Mouse (Mus musculus) CH12.LX (cell line): ENCODE measurements around the gene Aars. TPM values are rescaled to one million over a fixed set of nuclear protein-coding genes. Genes with fewer than 3 reads are reported as not detected.
A peak's percentile ranks its signal among the peaks of the same experiment; 100 is the strongest.

ENCODE experiments used
- DNase-seq: peaks from one replicate; pipeline ENCODE4 v3.0.0-alpha.2; 2013; ENCODE audit errors: extremely low read depth
- H3K27ac ChIP-seq: 2 replicates; pipeline ENCODE4 v1.5.1; 2012; ENCODE audit warnings: low read depth, mild to moderate bottlenecking, control low read depth, moderate library complexity; ENCODE audit not compliant: insufficient read depth
- H3K27me3 ChIP-seq: replicated peaks from 2 replicates; pipeline ENCODE3; 2012; ENCODE audit warnings: inconsistent platforms
- H3K36me3 ChIP-seq, 2 experiments: replicated peaks in 1 of 2; 2 replicates each; pipeline versions ENCODE3 to v1.6.1; 2012; ENCODE audit warnings: inconsistent platforms in 1 of 2, low read length in 1 of 2, mild to moderate bottlenecking in 1 of 2, mixed read lengths in 1 of 2, moderate library complexity in 1 of 2; ENCODE audit not compliant: control insufficient read depth in 1 of 2, insufficient read depth in 1 of 2
- H3K4me1 ChIP-seq, 2 experiments: 2 replicates each; pipeline ENCODE4 v1.6.1; 2012; ENCODE audit warnings: inconsistent platforms in 1 of 2, moderate library complexity in 1 of 2; ENCODE audit not compliant: insufficient read depth in 2 of 2, control insufficient read depth in 1 of 2
- H3K4me2 ChIP-seq: 2 replicates; pipeline ENCODE4 v1.6.1; 2012; ENCODE audit warnings: low read depth, mild to moderate bottlenecking, control low read depth; ENCODE audit not compliant: poor library complexity, insufficient read depth, severe bottlenecking
- H3K4me3 ChIP-seq, 3 experiments: fragments of 150-350 bp in 1 of 3; sonication (generic) in 1 of 3; replicated peaks in 1 of 3; 2 replicates each; pipeline versions ENCODE3 to v1.5.1; 2011 to 2012; ENCODE audit warnings: low read depth in 2 of 3, low read length in 2 of 3, mild to moderate bottlenecking in 2 of 3, moderate library complexity in 2 of 3, control low read depth in 1 of 3, improper control_type of control experiment in 1 of 3, inconsistent platforms in 1 of 3, mixed read lengths in 1 of 3; ENCODE audit not compliant: poor library complexity in 1 of 3
- H3K79me2 ChIP-seq: replicated peaks from 2 replicates; pipeline ENCODE4 v1.6.1; 2012; ENCODE audit warnings: mild to moderate bottlenecking, moderate library complexity; ENCODE audit not compliant: control insufficient read depth, poor library complexity, insufficient read depth, severe bottlenecking; ENCODE audit errors: extremely low read depth
- H3K9ac ChIP-seq: 2 replicates; pipeline ENCODE4 v1.6.1; 2012; ENCODE audit warnings: low read depth, mild to moderate bottlenecking, control low read depth, moderate library complexity; ENCODE audit not compliant: insufficient read depth
- H3K9me3 ChIP-seq: replicated peaks from 2 replicates; pipeline ENCODE3; 2012; ENCODE audit warnings: low read length, inconsistent platforms, mixed read lengths
- IRF4 ChIP-seq: IDR thresholded peaks from 2 replicates; pipeline ENCODE4 v1.6.1; 2014; ENCODE audit warnings: low read depth, mild to moderate bottlenecking, inconsistent platforms, low read length, improper control_type of control experiment
- JUN ChIP-seq: IDR thresholded peaks from 2 replicates; pipeline ENCODE4 v1.6.1; 2011; ENCODE audit warnings: low read depth, mild to moderate bottlenecking, low read length, improper control_type of control experiment, moderate library complexity; ENCODE audit not compliant: insufficient read depth
- JUND ChIP-seq: conservative IDR thresholded peaks from 2 replicates; pipeline ENCODE4 v1.6.1; 2011; ENCODE audit warnings: low read depth, low read length, improper control_type of control experiment
- MAZ ChIP-seq: IDR thresholded peaks from 2 replicates; pipeline ENCODE4 v1.6.1; 2012; ENCODE audit warnings: low read depth, mild to moderate bottlenecking, inconsistent platforms, low read length, improper control_type of control experiment, moderate library complexity
- MEF2A ChIP-seq: IDR thresholded peaks from 2 replicates; pipeline ENCODE4 v1.6.1; 2014; ENCODE audit warnings: low read depth, mild to moderate bottlenecking, inconsistent platforms, low read length, improper control_type of control experiment, borderline replicate concordance
- MYC ChIP-seq: IDR thresholded peaks from 2 replicates; pipeline ENCODE4 v1.6.1; 2011; ENCODE audit warnings: low read depth, mild to moderate bottlenecking, improper control_type of control experiment, low read length
- NELFE ChIP-seq: IDR thresholded peaks from 2 replicates; pipeline ENCODE4 v1.6.1; 2011; ENCODE audit warnings: low read depth, low read length, improper control_type of control experiment
- POLR2A ChIP-seq: IDR thresholded peaks from 2 replicates; pipeline ENCODE4 v1.6.1; 2011; ENCODE audit warnings: low read depth, mild to moderate bottlenecking, improper control_type of control experiment, low read length
- POLR2AphosphoS2 ChIP-seq: IDR thresholded peaks from 2 replicates; pipeline ENCODE4 v1.6.1; 2011; ENCODE audit warnings: low read depth, low read length, improper control_type of control experiment
- SIN3A ChIP-seq: IDR thresholded peaks from 2 replicates; pipeline ENCODE4 v1.6.1; 2012; ENCODE audit warnings: low read length, improper control_type of control experiment, inconsistent platforms
- TCF12 ChIP-seq: IDR thresholded peaks from 2 replicates; pipeline ENCODE4 v1.6.1; 2014; ENCODE audit warnings: low read depth, mild to moderate bottlenecking, inconsistent platforms, low read length, improper control_type of control experiment
- USF2 ChIP-seq: conservative IDR thresholded peaks from 2 replicates; pipeline ENCODE4 v1.6.1; 2011; ENCODE audit warnings: low read depth, low read length, improper control_type of control experiment
- dilution Hi-C: fragments of 300-500 bp; cut with MboI; formaldehyde crosslinking; loops from 2 replicates; pipeline ENCODE4 v1.14.3; 2020; ENCODE audit warnings: low sequenced_read_pairs; ENCODE audit not compliant: extremely low pct_unique_long_range_greater_than_20kb, extremely low pct_ligation_motif_present
- in situ Hi-C: fragments of 300-500 bp; cut with MboI; formaldehyde crosslinking; loops from 3 replicates; pipeline ENCODE4 v1.14.3; 2019; ENCODE audit warnings: low sequenced_read_pairs, low pct_ligation_motif_present, low pct_unique_long_range_greater_than_20kb, mixed read lengths
- polyA plus RNA-seq: library from polyadenylated mRNA; unstranded; fragments of >175 nt; gene quantifications from 2 replicates; pipeline ENCODE4 v1.2.1, GENCODE M21; 2012; ENCODE audit warnings: low read depth; ENCODE audit not compliant: insufficient read length
- total RNA-seq, 2 experiments: library from RNA; depleted of rRNA; stranded (reverse); fragments of 300-350 nt in 1 of 2; fragments of >200 nt in 1 of 2; gene quantifications; 2 replicates each; pipeline ENCODE4 v1.2.3; 2012 to 2014

Aars gene
- total and polyA plus RNA-seq, 3 experiments: 81.9 to 142 (median 130) TPM

DNA sequence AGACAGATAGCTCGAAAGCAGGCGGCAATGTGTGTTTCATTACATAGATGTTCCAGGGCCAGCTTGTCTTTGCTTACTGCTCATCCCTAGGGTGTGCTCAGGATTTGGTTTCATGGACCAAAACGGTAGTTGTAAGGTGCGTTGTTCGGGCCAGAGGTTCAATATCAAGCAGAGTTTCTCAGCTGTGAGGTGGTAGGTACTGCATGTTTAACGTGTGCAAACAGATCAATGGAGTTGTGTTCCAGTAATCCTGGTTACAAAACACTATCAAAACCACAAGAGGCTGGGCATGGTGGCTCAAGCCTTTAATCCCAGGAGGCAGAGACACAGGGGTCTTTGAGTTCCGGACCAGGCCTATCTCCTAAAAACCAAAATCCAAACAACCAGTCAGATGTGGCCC is 16.2 kb downstream of the Aars start:
- Histone ChIP-seq H3K79me2 (peaks cover 6% of the 10 kb centered on the region; the same call in 1 of the 2 replicates), H3K9ac (no peak overlapping the region), H3K27me3 (no peaks in the 10 kb centered on the region), H3K9me3 (no peaks in the 10 kb centered on the region), H3K36me3 (peaks cover 93 to 99% of the 10 kb centered on the region in 2 experiments), H3K4me2 (no peak overlapping the region), H3K27ac (no peak overlapping the region), H3K4me1 (no peaks in the 10 kb centered on the region), H3K4me3 (no peak overlapping the region)
- TF ChIP-seq USF2: no peak
- no peak for TF ChIP-seq MEF2A
- TF ChIP-seq SIN3A: no peak
- no peak for TF ChIP-seq TCF12
- no peak for DNase-seq
- dilution Hi-C loops (no loop called here), in situ Hi-C loops (loop anchor here (5.0 kb wide), 1 partner anchor 207 kb away; no protein-coding TSS in a partner anchor)

DNA sequence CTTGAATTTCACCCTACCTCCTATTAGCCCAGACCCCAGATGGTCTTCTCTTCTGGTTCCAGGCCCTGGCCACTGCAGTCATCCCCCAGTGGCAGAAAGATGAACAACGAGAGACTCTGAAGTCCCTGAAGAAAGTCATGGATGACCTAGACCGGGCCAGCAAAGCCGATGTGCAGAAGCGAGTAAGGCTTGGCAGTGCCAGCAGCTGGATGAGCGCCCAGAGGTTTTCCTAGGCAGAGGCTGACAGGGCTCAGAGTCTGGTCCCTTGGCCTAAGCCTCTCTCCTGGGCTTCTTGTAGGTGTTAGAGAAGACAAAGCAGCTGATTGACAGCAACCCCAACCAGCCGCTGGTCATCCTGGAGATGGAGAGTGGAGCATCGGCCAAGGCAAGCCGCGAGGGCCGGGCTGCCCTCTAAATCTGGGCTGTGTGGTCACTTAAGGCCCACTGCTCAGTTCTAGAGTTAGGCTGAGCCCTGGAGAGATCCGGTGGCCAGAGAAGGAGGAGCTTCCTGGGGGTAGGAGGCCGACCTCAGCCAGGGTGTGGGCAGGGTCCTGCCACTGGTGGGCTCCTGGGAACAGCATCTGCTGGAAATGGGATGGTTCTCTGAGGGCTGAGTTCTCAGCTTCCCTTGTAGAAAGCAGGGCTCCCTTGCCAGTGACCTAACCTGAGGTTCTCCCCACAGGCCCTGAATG is 21.0 kb downstream of the Aars start:
- Histone ChIP-seq H3K79me2 (peaks cover 17% of the 10 kb centered on the region; the same call in 1 of the 2 replicates), H3K36me3 (peaks cover 73 to 88% of the 10 kb centered on the region in 2 experiments), H3K27ac (no peak overlapping the region), H3K9me3 (no peaks in the 10 kb centered on the region), H3K9ac (no peak overlapping the region), H3K4me2 (no peak overlapping the region), H3K4me1 (peaks cover 3 to 15% of the 10 kb centered on the region in 2 experiments), H3K27me3 (no peaks in the 10 kb centered on the region), H3K4me3 (no peak overlapping the region)
- TF ChIP-seq POLR2A (0 out of 2 replicates have a peak, but pooled peaks have one; percentile 13), POLR2AphosphoS2 (no peak)
- DNase-seq: no peak
- in situ Hi-C loops (no loop called here), dilution Hi-C loops (no loop called here)

DNA sequence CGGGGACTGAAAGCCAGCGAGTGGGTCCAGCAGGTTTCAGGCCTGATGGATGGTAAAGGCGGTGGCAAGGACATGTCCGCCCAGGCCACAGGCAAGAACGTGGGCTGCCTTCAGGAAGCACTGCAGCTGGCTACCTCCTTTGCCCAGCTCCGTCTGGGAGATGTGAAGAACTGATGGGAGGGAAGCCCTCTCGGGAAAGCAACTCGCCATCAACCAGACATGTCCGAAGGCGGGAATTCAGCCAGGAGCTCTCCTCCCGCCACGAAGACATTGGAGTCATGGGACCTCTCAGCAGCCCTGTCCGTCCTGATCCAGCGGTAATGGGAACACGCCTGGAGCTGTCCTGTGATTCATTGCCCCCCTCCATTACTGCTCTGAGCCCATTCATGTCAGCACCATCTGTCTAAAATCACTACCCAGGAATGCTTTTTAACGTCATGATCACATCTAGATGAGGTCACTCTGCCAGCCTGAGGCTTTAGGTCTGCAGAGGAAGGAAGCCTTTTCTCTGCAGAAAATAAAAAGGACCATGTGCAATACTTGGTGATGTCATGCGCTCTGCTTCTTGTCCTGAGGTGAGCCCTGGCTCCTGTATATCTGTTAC is 22.2 kb downstream of the Aars start:
- Histone ChIP-seq H3K27me3 (peaks cover under 1% of the 10 kb centered on the region), H3K4me3 (no peak overlapping the region), H3K36me3 (peaks cover 61 to 76% of the 10 kb centered on the region in 2 experiments)
- no peak for TF ChIP-seq JUN
- TF ChIP-seq IRF4: no peak
- TF ChIP-seq MYC: no peak
- no peak for TF ChIP-seq JUND
- no peak for TF ChIP-seq NELFE
- TF ChIP-seq MAZ: no peak
- TF ChIP-seq, all 38 proteins: peak for 0
- no peak overlapping the region for H3K27ac ChIP-seq
- peaks cover 5 to 22% of the 10 kb centered on the region in 2 experiments for H3K4me1 ChIP-seq
- no peak overlapping the region for H3K9ac ChIP-seq
- dilution Hi-C loops: no loop called here
- in situ Hi-C loops: no loop called here
- no peaks in the 10 kb centered on the region for H3K9me3 ChIP-seq
- H3K4me2 ChIP-seq: no peak overlapping the region
- H3K79me2 ChIP-seq: peaks cover 17% of the 10 kb centered on the region; the same call in 1 of the 2 replicates
- no peak for DNase-seq
